8 mouse cellular contexts compared by ENCODE assay signal in genomic region chr10:76725682-76726285, GRCm38 (mm10). TPM values are rescaled to one million over a fixed set of nuclear protein-coding genes. Genes with fewer than 3 reads are reported as not detected.
DNase-seq lines count a peak whose midpoint lies in the region; ATAC-seq and TF ChIP-seq lines count a peak whose summit lies in the region.

Gene Col6a1, minus strand, starts transcription at chr10:76726168.

- peak within 1 kb of the TSS; percentile 32; the same call in 1 of the 2 replicates for H3K27ac ChIP-seq in testis, adult 2 months (ENCODE audit: control insufficient read depth, insufficient read depth, low read depth, low read length)
- H3K27ac ChIP-seq in embryonic facial prominence, embryonic 11.5 days (replicated peaks; ENCODE audit: low read depth, low read length): 0 out of 2 replicates have a peak within 1 kb of the TSS, but pooled peaks have one; percentile 6
- peak within 1 kb of the TSS; percentile 78 for H3K27ac ChIP-seq in heart, embryonic 16.5 days (ENCODE audit: low read length)

- H3K9ac ChIP-seq in embryonic facial prominence, embryonic 11.5 days (replicated peaks; ENCODE audit: low read length): peak within 1 kb of the TSS; percentile 55
- H3K9ac ChIP-seq in heart, embryonic 16.5 days (ENCODE audit: low read length): peak within 1 kb of the TSS; percentile 69

- DNase-seq in testis, postnatal 10 days (ENCODE audit: low spot score): no peak
- DNase-seq in embryonic facial prominence, embryonic 11.5 days (ENCODE audit: low spot score): peak; percentile 73
- no peak for DNase-seq in layer of hippocampus, postnatal 36 days
- DNase-seq in lung, postnatal 36 days: peak; percentile 51
- DNase-seq in natural killer cell, adult 2 months (ENCODE audit: low spot score in 2 of 2): no peak

- no peaks in the 10 kb centered on the region for H3K27me3 ChIP-seq in testis, adult 2 months (ENCODE audit: control insufficient read depth, insufficient read depth, low read length)
- H3K27me3 ChIP-seq in embryonic facial prominence, embryonic 11.5 days (ENCODE audit: control insufficient read depth, insufficient read depth, low read length): no peaks in the 10 kb centered on the region
- H3K27me3 ChIP-seq in heart, embryonic 16.5 days (ENCODE audit: control insufficient read depth, insufficient read depth, low read length): no peaks in the 10 kb centered on the region

- no peak for TF ChIP-seq CTCF in testis, adult 2 months (IDR thresholded peaks at IDR 0.05; ENCODE audit: control insufficient read depth, insufficient read depth, insufficient replicate concordance, low read depth, low read length)

- H3K9me3 ChIP-seq in embryonic facial prominence, embryonic 11.5 days (replicated peaks; ENCODE audit: control insufficient read depth, low read length): no peaks in the 10 kb centered on the region
- H3K9me3 ChIP-seq in heart, embryonic 16.5 days (replicated peaks; ENCODE audit: control insufficient read depth, low read length): no peaks in the 10 kb centered on the region

- WGBS in embryonic facial prominence, embryonic 11.5 days: 30% methylated on average over 9 of the region's 9 CpGs
- 26% methylated on average over 9 of the region's 9 CpGs for whole genome bisulfite sequencing in heart, embryonic 16.5 days

- H3K4me1 ChIP-seq in testis, adult 2 months (ENCODE audit: control insufficient read depth, insufficient read depth, low read length): peaks cover 15% of the 10 kb centered on the region
- H3K4me1 ChIP-seq in embryonic facial prominence, embryonic 11.5 days (ENCODE audit: control insufficient read depth, insufficient read depth, low read length): no peaks in the 10 kb centered on the region
- H3K4me1 ChIP-seq in heart, embryonic 16.5 days (ENCODE audit: control insufficient read depth, insufficient read depth, low read length): peaks cover 9% of the 10 kb centered on the region

- no peaks in the 10 kb centered on the region for H3K36me3 ChIP-seq in testis, adult 2 months (ENCODE audit: control insufficient read depth, insufficient read depth, low read length)
- no peaks in the 10 kb centered on the region; the same call in 1 of the 2 replicates for H3K36me3 ChIP-seq in embryonic facial prominence, embryonic 11.5 days (replicated peaks; ENCODE audit: control insufficient read depth, insufficient read depth, low read depth, low read length)
- H3K36me3 ChIP-seq in heart, embryonic 16.5 days (ENCODE audit: control insufficient read depth, insufficient read depth): no peaks in the 10 kb centered on the region

- no peak for TF ChIP-seq POLR2A in testis, adult 2 months (IDR thresholded peaks at IDR 0.05; ENCODE audit: control insufficient read depth, low read depth, low read length)

- H3K4me3 ChIP-seq in testis, adult 2 months (ENCODE audit: control insufficient read depth, low read depth, low read length): peak within 1 kb of the TSS; percentile 34
- H3K4me3 ChIP-seq in embryonic facial prominence, embryonic 11.5 days (ENCODE audit: low read depth, low read length): peak within 1 kb of the TSS; percentile 22
- H3K4me3 ChIP-seq in heart, embryonic 16.5 days (ENCODE audit: low read length): peak within 1 kb of the TSS; percentile 56

- ATAC-seq in embryonic facial prominence, embryonic 11.5 days (replicated peaks; ENCODE audit: insufficient number of reproducible peaks, low FRiP score, low TSS enrichment, low read depth): no peak; the same call in 1 of the 2 replicates
- peak; percentile 46 for ATAC-seq in heart, embryonic 16.5 days (replicated peaks; ENCODE audit: extremely low read depth, insufficient read depth, low FRiP score)
- ATAC-seq in megakaryocyte-erythroid progenitor cell, adult 5-6 weeks (replicated peaks; ENCODE audit: low FRiP score, low TSS enrichment, poor library complexity, severe bottlenecking): no peak

- H3K4me2 ChIP-seq in embryonic facial prominence, embryonic 11.5 days (ENCODE audit: low read depth, low read length): peak within 1 kb of the TSS; percentile 29; the same call in 1 of the 2 replicates
- peak within 1 kb of the TSS; percentile 58 for H3K4me2 ChIP-seq in heart, embryonic 16.5 days (ENCODE audit: low read depth, low read length)

RNA-seq across cellular contexts. Expression of gene Col6a1, which starts in this region (rescaled TPM):
- polyA plus RNA-seq in testis, adult 2 months (2012; rRNA removed): 15.4 and 21.1 TPM in 2 replicates
- 18.5 and 19.8 TPM in 2 replicates for polyA plus RNA-seq in embryonic facial prominence, embryonic 11.5 days (2014; fragmentation: Nextera tagmentation; extraction: Ambion mirVana)
- 105 and 125 TPM in 2 replicates for polyA plus RNA-seq in heart, embryonic 16.5 days (2015; fragmentation: Nextera tagmentation; extraction: Ambion mirVana)
- total RNA-seq in layer of hippocampus, postnatal 36 days (2021): 10 to 100 TPM; 20.6 to 21.8 TPM
- not detected in 2 replicates for total RNA-seq in megakaryocyte-erythroid progenitor cell, adult 5-6 weeks (2014; fragmentation: Nextera tagmentation)
- not detected in 2 replicates for total RNA-seq in megakaryocyte-erythroid progenitor cell, adult 5-6 weeks (2017)

Comparison
In these comparisons a context has a peak if more than half of its experiments do, and no peak if none do; other contexts are left out.
1. RNA of gene Col6a1 (total RNA-seq): 20.6 to 21.8 TPM in layer of hippocampus, postnatal 36 days; not detected in megakaryocyte-erythroid progenitor cell, adult 5-6 weeks; every median in the first group is over 10 times any median in the second.
2. H3K27ac ChIP-seq: peak in every context shown above with its lines; median percentile 78 in heart, embryonic 16.5 days; 32 in testis, adult 2 months; 6 in embryonic facial prominence, embryonic 11.5 days.
3. DNase-seq: peak in embryonic facial prominence, embryonic 11.5 days (single experiment) and lung, postnatal 36 days (single experiment); none in testis, postnatal 10 days (single experiment), layer of hippocampus, postnatal 36 days (0 of 2) and natural killer cell, adult 2 months (0 of 2).
4. Peak in every context shown above with its lines, with median percentiles within 50 percentile points of each other: H3K4me3 ChIP-seq.